11 mouse cellular contexts compared by ENCODE assay signal in the genomic region with DNA sequence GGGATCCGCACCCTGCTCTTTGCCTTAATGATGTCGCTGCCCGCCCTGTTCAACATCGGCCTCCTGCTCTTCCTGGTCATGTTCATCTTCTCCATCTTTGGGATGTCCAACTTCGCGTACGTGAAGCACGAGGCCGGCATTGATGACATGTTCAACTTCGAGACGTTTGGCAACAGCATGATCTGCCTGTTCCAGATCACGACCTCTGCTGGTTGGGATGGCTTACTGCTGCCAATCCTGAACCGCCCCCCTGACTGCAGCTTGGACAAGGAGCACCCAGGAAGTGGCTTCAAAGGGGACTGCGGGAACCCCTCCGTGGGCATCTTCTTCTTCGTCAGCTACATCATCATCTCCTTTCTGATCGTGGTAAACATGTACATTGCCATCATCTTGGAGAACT. TPM values are rescaled to one million over a fixed set of nuclear protein-coding genes. Genes with fewer than 3 reads are reported as not detected.
A peak's percentile ranks its signal among the peaks of the same experiment; 100 is the strongest.
DNase-seq lines count a peak whose midpoint lies in the region; ATAC-seq and TF ChIP-seq lines count a peak whose summit lies in the region.
"Had no signal": no experiment of that assay in that cellular context is flagged by ENCODE, and none has a peak within 500 bp of the region (broad histone marks: within the 10 kb centered on the region; RNA-seq: fewer than 3 reads in every experiment).

No protein-coding gene starts in this region.

- TF ChIP-seq CTCF in cortical plate, adult 2 months (IDR thresholded peaks at IDR 0.05; ENCODE audit: extremely low read depth, insufficient read depth, low read length) = peak; percentile 17; the same call in 1 of the 2 replicates

- ATAC-seq in midbrain, embryonic 13.5 days = no peak
- ATAC-seq in hindbrain, embryonic 14.5 days (ENCODE audit: low FRiP score) = no peak
- ATAC-seq: inflammation-experienced regulatory T-cells, adult 6 months had no signal

- H3K4me1 ChIP-seq in heart, embryonic 10.5 days = no peaks in the 10 kb centered on the region; the same call in none of the 2 replicates
- peaks cover 4% of the 10 kb centered on the region for H3K4me1 ChIP-seq in midbrain, embryonic 10.5 days
- H3K4me1 ChIP-seq in midbrain, embryonic 13.5 days (replicated peaks) = peaks cover 3% of the 10 kb centered on the region; the same call in 1 of the 2 replicates
- H3K4me1 ChIP-seq in cortical plate, adult 2 months (ENCODE audit: control insufficient read depth, insufficient read depth, low read length) = no peaks in the 10 kb centered on the region
- no peaks in the 10 kb centered on the region for H3K4me1 ChIP-seq in hindbrain, embryonic 14.5 days (replicated peaks; ENCODE audit: control insufficient read depth, insufficient read depth, low read length)

- H3K36me3 ChIP-seq in heart, embryonic 10.5 days = no peaks in the 10 kb centered on the region
- peaks cover 33% of the 10 kb centered on the region for H3K36me3 ChIP-seq in midbrain, embryonic 10.5 days
- peaks cover 55% of the 10 kb centered on the region for H3K36me3 ChIP-seq in midbrain, embryonic 13.5 days
- H3K36me3 ChIP-seq in splenic B cell, adult 2 months (ENCODE audit: control insufficient read depth, insufficient read depth, low read length, poor library complexity, severe bottlenecking) = no peaks in the 10 kb centered on the region
- peaks cover 43% of the 10 kb centered on the region for H3K36me3 ChIP-seq in hindbrain, embryonic 14.5 days (replicated peaks; ENCODE audit: control insufficient read depth, insufficient read depth)

- no peak for DNase-seq in heart, embryonic 10.5 days (ENCODE audit: low spot score)
- no peak for DNase-seq in heart, adult 8-10 months (ENCODE audit: low spot score)
- DNase-seq in midbrain, embryonic 10.5 days (ENCODE audit: low spot score) = peak; percentile 41
- peak; percentile 20 for DNase-seq in splenic B cell, adult 2 months (ENCODE audit: low read depth, low spot score)
- DNase-seq in urinary bladder, postnatal 36 days (ENCODE audit: low spot score in 2 of 2) = no peak
- no peak for DNase-seq in hindbrain, embryonic 14.5 days (ENCODE audit: low spot score)

- H3K9me3 ChIP-seq in heart, embryonic 10.5 days = no peaks in the 10 kb centered on the region
- H3K9me3 ChIP-seq in midbrain, embryonic 10.5 days (replicated peaks) = no peaks in the 10 kb centered on the region
- H3K9me3 ChIP-seq in midbrain, embryonic 13.5 days = no peaks in the 10 kb centered on the region
- H3K9me3 ChIP-seq in hindbrain, embryonic 14.5 days (ENCODE audit: control insufficient read depth, low read length) = no peaks in the 10 kb centered on the region

- no peak overlapping the region for H3K4me2 ChIP-seq in midbrain, embryonic 13.5 days (replicated peaks)
- no peak overlapping the region for H3K4me2 ChIP-seq in hindbrain, embryonic 14.5 days (replicated peaks)

- H3K27ac ChIP-seq in heart, embryonic 10.5 days = no peak overlapping the region
- no peak overlapping the region for H3K27ac ChIP-seq in midbrain, embryonic 10.5 days (replicated peaks)
- no peak overlapping the region for H3K27ac ChIP-seq in midbrain, embryonic 13.5 days
- no peak overlapping the region for H3K27ac ChIP-seq in cortical plate, adult 2 months (ENCODE audit: insufficient read depth, low read length)
- H3K27ac ChIP-seq in hindbrain, embryonic 14.5 days = no peak overlapping the region

- H3K27me3 ChIP-seq in heart, embryonic 10.5 days (ENCODE audit: insufficient read depth, poor library complexity, severe bottlenecking) = peaks cover 89% of the 10 kb centered on the region
- H3K27me3 ChIP-seq in midbrain, embryonic 10.5 days (ENCODE audit: low read depth, poor library complexity, severe bottlenecking) = peaks cover 63% of the 10 kb centered on the region
- peaks cover 56% of the 10 kb centered on the region for H3K27me3 ChIP-seq in midbrain, embryonic 13.5 days
- H3K27me3 ChIP-seq in splenic B cell, adult 2 months (ENCODE audit: control insufficient read depth, insufficient read depth, low read length, poor library complexity, severe bottlenecking) = no peaks in the 10 kb centered on the region
- H3K27me3 ChIP-seq in hindbrain, embryonic 14.5 days (ENCODE audit: control insufficient read depth, insufficient read depth, low read length) = peaks cover 25% of the 10 kb centered on the region

- TF ChIP-seq POLR2A in cortical plate, adult 2 months (IDR thresholded peaks at IDR 0.05; ENCODE audit: extremely low read depth, insufficient read depth, low read length) = no peak

- WGBS in heart, embryonic 10.5 days = 44% methylated on average over 17 of the region's 17 CpGs
- 55% methylated on average over 17 of the region's 17 CpGs for WGBS in midbrain, embryonic 10.5 days
- 61% methylated on average over 17 of the region's 17 CpGs for WGBS in midbrain, embryonic 13.5 days
- WGBS in hindbrain, embryonic 14.5 days = 48% methylated on average over 17 of the region's 17 CpGs

- no peak overlapping the region for H3K9ac ChIP-seq in midbrain, embryonic 13.5 days (replicated peaks)
- H3K9ac ChIP-seq in hindbrain, embryonic 14.5 days = no peak overlapping the region

- H3K4me3 ChIP-seq in heart, embryonic 10.5 days = peak overlapping the region; percentile 42
- no peak overlapping the region for H3K4me3 ChIP-seq in midbrain, embryonic 10.5 days
- H3K4me3 ChIP-seq in midbrain, embryonic 13.5 days (replicated peaks) = no peak overlapping the region
- H3K4me3 ChIP-seq in cortical plate, adult 2 months (ENCODE audit: insufficient read depth, low read length) = no peak overlapping the region
- no peak overlapping the region for H3K4me3 ChIP-seq in hindbrain, embryonic 14.5 days (replicated peaks; ENCODE audit: low read length)

RNA-seq across cellular contexts. Expression of a gene that starts 7.5 kb away (rescaled TPM):
- not detected in 2 replicates for polyA plus RNA-seq in heart, embryonic 10.5 days (2016; fragmentation: Nextera tagmentation; extraction: Ambion mirVana)
- total RNA-seq in heart, adult 8-10 months (2022) = under 1 TPM in 1 of 4 experiments, not detected in 3; 0.25 TPM
- polyA plus RNA-seq in midbrain, embryonic 10.5 days (2016; fragmentation: Nextera tagmentation; extraction: Ambion mirVana) = not detected in 2 replicates
- not detected in 2 replicates for polyA plus RNA-seq in midbrain, embryonic 13.5 days (2015; fragmentation: Nextera tagmentation; extraction: Ambion mirVana)
- polyA plus RNA-seq in cortical plate, adult 2 months (2012; rRNA removed) = not detected in 2 replicates
- polyA plus RNA-seq in hindbrain, embryonic 14.5 days (2014; fragmentation: Nextera tagmentation; extraction: Ambion mirVana) = not detected in 2 replicates
- polyA plus RNA-seq: inflammation-experienced regulatory T-cells, adult 6 months; liver, embryonic 16.5 days; neural tube, embryonic 14.5 days had no signal

RNA-seq across cellular contexts. Expression of a gene that starts 38.7 kb away (rescaled TPM):
- 0.28 and 0.60 TPM in 2 replicates for polyA plus RNA-seq in heart, embryonic 10.5 days (2016; fragmentation: Nextera tagmentation; extraction: Ambion mirVana)
- 1 to 10 TPM in 3 of 4 experiments, under 1 TPM in 1; 0.84 to 1.5 (median 1.2) TPM for total RNA-seq in heart, adult 8-10 months (2022)
- polyA plus RNA-seq in midbrain, embryonic 10.5 days (2016; fragmentation: Nextera tagmentation; extraction: Ambion mirVana) = 0.88 and 1.7 TPM in 2 replicates
- 0.11 and 0.15 TPM in 2 replicates for polyA plus RNA-seq in midbrain, embryonic 13.5 days (2015; fragmentation: Nextera tagmentation; extraction: Ambion mirVana)
- polyA plus RNA-seq in cortical plate, adult 2 months (2012; rRNA removed) = 0.77 and 0.87 TPM in 2 replicates
- 0.16 and 0.17 TPM in 2 replicates for polyA plus RNA-seq in hindbrain, embryonic 14.5 days (2014; fragmentation: Nextera tagmentation; extraction: Ambion mirVana)
- polyA plus RNA-seq: inflammation-experienced regulatory T-cells, adult 6 months had no signal

Comparison
In these comparisons a context has a peak if more than half of its experiments do, and no peak if none do; other contexts are left out.
1. DNase-seq: peak in midbrain, embryonic 10.5 days (single experiment) and splenic B cell, adult 2 months (single experiment); none in heart, embryonic 10.5 days (single experiment), heart, adult 8-10 months (single experiment), urinary bladder, postnatal 36 days (0 of 2) and hindbrain, embryonic 14.5 days (single experiment).